Mouse (Mus musculus): Measurements from ENCODE around the gene Rad52. TPM values are rescaled to one million over a fixed set of nuclear protein-coding genes. Genes with fewer than 3 reads are reported as not detected.

Rad52 gene
- 50.6 and 54.3 TPM in 2 replicates for polyA plus RNA-seq (2012; rRNA removed)

DNA sequence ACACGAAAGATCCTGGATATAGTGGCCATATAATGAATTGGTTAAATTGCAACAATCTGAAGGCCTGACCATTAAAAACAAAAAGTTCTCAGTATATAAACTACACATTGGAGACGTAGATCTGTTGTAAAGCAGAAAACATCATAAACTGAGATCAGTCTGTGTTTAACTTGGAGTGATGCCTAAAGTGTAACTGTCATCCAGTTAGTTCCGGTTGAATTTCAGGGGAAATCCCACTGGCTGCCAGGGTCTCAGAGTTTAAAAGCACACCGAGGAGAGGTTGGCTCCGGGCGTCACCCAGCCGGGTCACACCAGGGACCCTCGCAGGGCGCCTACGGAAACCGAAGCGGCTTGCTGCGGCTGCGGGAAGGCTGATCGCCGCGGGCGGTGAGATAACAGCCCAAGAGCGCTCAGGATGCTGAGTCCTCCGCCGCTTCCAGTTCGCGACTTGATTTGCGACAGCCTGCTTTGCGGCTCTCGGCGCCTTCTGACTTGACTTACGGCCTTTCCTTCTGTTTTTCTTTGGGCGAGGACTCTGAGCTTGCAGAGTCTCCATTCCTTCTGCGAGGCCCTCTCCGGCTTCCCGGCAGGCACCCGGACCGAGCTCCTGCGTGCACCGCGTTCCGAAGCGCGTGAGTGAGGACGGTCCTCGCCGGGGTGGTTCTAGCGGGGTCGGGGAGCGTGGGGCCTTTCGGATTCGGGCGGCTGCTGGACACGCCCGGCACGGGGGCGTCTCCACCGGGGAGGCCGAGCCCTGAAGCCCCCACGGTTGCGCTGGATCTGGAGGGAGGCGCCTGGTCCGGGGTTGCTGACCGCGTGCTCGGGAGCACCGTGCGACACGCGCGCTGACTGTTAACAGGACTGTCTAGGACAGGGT lies at the start of gene Rad52:
Gene Rad52 (plus strand): TSS at position 495 of the 877 bp plus-strand sequence.
- DNase-seq (ENCODE audit: extremely low spot score in 1 of 2, low spot score in 1 of 2): peak; percentile 71 to 94

DNA sequence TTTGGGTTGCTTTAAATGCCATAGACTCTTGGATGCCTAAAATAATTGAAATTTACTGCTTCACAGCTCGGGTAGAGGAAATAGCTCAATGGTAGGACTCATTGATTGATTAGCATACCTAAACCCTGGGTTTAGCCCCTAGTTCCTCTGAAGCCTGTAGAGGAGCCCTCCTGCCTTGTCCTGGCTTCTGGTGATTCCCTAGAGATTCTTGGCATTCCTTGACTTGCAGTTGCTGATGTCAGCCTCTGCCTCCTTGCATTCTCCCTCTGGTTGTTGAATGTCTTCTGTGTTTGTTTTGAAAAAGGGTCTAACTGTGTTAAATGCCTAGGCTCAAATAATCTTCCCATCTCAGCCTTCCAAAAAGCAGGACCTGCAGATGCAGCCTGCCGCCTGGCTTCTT lies 48.3 kb upstream of the Rad52 start:
- no peak for DNase-seq (ENCODE audit: extremely low spot score in 1 of 2, low spot score in 1 of 2)

DNA sequence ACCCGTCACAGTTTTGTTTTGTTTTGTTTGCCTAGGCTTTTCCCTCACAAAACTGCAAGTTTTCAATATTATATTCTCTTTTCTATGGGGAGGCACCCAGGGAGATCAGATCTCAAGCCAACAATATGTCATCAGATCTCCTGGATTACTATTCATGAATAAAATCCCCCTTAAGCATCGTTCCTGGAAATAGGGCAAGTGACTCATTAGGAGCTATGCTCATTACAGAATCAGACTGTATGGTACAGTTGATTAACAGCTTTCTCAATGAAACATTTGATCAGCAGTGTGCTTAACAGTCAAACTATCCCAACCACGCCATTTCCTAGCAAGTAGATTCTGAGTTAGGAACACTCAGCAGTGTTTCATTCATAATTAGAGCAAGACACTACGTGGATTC lies 47.0 kb upstream of the Rad52 start:
- DNase-seq (ENCODE audit: extremely low spot score in 1 of 2, low spot score in 1 of 2): no peak

DNA sequence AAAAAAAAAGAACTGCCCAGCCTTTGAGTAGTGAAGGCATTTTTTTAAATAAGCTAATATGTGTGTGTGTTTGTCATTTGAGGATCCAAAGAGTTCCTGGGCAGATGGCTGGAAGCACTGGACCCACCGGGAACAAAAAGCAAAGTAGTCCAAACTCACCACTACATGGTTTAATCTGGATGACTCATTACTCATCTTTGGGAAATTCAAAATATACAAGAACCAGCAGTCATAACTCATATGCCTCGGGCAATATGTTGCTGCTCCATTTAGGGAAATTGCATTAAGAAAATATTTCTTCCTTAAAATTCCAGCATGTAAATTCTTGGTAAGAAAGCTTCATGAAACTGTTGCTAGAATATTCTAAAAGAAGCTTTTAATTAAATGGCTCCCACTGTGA lies 42.3 kb upstream of the Rad52 start:
- DNase-seq (ENCODE audit: extremely low spot score in 1 of 2, low spot score in 1 of 2): no peak

DNA sequence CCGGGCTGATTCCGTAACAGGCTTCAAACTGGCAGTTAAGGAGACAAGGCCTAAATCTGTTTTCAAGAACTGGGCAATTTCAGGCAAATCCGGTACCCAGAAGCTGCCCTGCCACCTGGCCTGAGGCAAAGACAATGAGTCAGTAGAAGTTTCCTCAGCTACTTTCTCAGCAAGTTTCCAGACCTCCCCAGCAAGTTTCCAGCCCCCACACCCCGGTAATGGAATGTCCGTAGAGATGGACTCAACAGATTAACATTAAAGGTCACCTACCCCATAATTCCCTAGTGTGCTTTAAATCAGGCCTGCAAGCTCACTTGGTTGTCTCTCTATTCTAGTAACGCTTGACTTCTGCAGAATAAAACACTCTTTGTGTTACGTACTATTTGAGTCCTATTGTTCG lies 41.0 kb upstream of the Rad52 start:
- DNase-seq (ENCODE audit: extremely low spot score in 1 of 2, low spot score in 1 of 2): no peak

DNA sequence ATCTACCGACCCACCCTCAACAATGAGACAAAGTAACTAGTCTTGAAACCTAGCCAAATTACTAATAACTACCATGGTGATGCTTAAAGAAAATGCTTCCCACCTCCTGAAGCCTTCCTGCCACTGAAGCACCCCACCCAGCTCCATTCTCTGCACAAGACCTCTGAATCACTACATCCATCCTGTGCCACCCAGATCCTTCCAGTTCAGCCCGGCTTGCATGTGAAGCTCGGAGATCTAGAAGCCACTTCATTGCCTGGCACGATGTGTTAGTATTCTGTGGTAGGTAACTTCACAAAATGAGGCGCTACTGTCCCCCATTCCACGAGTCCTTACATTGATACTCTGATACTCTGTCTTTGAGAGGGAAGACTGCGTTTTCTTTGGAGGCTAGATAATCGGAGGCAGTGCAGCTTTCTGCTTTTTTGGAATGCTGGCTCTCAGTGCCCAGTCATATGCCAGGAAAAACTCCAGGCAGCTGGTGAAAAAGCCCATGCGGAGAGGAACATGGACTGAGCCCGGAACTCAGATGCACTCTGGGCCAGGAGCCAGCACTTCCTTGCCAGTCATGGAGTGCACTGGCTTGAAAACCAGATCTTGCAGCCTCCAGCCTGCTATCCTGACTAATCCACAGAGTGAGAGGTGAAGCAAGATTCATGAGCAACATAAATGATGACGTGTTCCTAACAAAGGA lies 38.0 kb upstream of the Rad52 start:
- peak; percentile 54 to 85 for DNase-seq (ENCODE audit: extremely low spot score in 1 of 2, low spot score in 1 of 2)

DNA sequence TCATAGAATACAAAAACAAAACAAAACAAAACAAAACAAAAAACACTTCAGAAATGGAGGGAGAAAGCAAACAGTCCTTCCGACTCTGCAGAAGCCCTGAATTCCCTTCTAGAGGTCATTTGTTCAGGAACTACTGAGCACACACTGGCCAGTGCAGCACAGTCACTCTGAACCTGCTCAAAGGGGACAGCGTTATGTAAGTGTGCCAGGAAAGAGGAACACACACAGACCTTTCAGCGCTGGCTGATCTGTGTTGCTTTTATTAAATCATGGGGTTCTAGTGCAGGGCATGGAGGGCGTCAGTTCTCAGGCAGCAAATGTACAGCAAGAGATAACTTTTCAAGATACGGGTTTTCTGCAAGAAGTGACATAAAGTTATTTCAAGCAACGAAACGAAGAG lies 19.3 kb upstream of the Rad52 start:
- no peak for DNase-seq (ENCODE audit: extremely low spot score in 1 of 2, low spot score in 1 of 2)

DNA sequence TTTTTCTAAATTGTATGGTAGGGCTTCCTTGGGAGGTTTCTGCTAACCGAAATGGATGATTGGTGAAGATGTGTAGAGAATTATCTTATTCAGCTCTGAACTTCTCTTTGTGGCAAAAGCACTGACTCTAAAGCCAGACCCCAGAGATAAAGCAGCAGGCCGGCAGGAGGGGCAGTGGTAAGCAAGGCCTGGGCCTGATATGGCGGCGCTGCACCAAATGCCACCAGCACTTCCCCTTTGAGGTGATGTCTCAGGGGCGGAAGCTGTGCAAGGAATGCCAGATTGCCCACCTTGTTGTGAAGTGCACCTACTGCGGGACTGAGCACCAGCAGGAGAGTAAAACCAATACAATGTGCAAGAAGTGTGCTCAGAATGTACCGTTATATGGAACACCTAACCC lies 9.8 kb upstream of the Rad52 start:
- no peak for DNase-seq (ENCODE audit: extremely low spot score in 1 of 2, low spot score in 1 of 2)

DNA sequence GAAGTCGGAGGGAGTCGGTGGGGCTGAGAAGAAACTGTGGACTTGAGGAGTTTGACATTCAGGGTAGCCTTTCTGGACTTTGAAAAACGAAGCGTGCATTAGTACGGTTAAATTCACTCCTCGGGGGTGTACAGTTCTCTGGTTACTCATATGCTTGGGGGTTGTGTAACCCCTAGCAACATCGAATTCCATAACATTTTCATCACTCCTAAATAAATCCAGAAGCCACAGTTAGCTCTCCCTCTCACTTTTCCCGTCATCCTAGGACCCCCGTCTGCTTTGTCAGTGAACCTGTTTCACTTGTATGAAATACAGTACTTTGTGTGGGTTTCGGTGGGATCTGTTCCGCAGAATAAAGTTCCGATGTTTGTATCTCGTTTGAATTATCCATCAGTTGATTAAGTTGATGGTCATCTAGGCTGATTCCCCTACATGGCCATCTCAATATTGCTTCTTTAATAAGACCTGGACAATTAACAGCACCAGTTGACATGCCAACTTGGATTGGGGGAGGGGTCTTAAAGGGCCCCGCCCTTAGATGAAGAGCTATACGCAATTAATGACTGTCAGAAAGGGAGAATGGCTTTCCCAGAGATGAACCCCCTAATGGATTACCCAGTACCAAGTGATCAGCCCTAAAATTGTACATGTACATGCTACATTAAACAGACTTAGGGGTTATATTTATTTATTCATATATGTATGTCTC lies 737 bp downstream of the Rad52 start:
- DNase-seq (ENCODE audit: extremely low spot score in 1 of 2, low spot score in 1 of 2): peak in 1 of 2 experiments; percentile 30

DNA sequence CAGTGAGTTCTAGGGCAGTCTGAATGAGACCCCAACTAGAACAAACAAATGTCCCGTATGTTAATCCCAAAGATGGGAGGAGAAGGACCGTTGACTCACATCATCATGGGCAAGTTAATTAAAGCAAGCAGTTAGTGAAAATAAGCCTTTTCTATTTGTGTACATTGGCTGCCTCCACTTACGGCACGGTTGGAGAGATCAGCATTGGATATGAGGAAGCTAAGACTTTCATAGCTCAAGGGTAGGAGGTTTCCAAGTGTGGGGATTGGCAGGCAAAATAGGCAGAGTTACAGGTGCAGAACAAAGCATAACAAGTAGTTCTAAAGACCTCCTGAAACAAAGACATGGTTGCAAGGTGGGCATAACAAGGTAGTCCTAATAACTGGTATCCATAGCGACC lies 3.0 kb downstream of the Rad52 start:
- no peak for DNase-seq (ENCODE audit: extremely low spot score in 1 of 2, low spot score in 1 of 2)

GRCm38 (mm10) chr6:119912046-119912445 lies 9.5 kb downstream of the Rad52 start:
- DNase-seq (ENCODE audit: extremely low spot score in 1 of 2, low spot score in 1 of 2): no peak

DNA sequence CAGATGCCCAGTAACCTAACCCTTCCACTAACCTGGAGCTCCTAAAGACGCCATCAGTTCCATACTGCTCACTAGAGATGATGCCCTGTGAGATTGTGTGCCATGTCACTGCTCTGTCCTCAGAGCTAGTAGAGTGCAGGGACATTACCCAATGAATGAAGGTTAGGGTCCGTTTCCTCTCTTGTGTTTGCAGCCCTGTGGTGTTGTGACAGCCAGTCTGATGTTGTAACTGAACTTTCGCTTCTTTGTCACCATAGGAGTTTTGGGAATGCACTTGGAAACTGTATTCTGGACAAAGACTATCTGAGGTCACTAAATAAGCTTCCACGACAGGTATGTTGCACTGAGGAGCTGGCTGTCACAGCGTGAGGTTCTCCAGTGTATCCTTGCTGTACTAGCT lies 13.2 kb downstream of the Rad52 start:
- DNase-seq (ENCODE audit: extremely low spot score in 1 of 2, low spot score in 1 of 2): no peak

- peak in 1 of 2 experiments; percentile 34 for DNase-seq (ENCODE audit: extremely low spot score in 1 of 2, low spot score in 1 of 2)
These were observed 16.2 kb downstream of the Rad52 start for GRCm38 (mm10) chr6:119918561-119919181.

DNA sequence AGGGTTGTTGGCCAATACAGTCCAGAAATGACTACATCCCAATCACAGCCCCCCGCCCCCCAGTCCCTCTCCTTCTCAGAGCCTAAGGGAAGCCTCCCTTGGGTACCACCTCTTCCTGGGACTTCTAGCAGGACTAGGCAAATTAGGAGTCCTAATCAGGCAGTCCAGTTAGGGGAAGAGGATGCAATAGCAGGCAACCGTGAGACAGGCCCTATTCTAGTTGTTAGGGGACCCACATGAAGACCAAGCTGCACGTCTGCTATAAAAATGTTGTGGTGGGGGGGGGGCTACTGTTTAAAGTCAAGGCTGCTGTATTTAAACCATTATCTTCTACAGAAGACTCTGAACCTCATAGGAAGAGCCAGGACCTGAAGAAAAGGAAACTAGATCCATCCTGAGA lies 19.6 kb downstream of the Rad52 start:
- no peak for DNase-seq (ENCODE audit: extremely low spot score in 1 of 2, low spot score in 1 of 2)

- DNase-seq (ENCODE audit: extremely low spot score in 1 of 2, low spot score in 1 of 2): no peak
These were observed 20.0 kb downstream of the Rad52 start for GRCm38 (mm10) chr6:119922544-119922943.

DNA sequence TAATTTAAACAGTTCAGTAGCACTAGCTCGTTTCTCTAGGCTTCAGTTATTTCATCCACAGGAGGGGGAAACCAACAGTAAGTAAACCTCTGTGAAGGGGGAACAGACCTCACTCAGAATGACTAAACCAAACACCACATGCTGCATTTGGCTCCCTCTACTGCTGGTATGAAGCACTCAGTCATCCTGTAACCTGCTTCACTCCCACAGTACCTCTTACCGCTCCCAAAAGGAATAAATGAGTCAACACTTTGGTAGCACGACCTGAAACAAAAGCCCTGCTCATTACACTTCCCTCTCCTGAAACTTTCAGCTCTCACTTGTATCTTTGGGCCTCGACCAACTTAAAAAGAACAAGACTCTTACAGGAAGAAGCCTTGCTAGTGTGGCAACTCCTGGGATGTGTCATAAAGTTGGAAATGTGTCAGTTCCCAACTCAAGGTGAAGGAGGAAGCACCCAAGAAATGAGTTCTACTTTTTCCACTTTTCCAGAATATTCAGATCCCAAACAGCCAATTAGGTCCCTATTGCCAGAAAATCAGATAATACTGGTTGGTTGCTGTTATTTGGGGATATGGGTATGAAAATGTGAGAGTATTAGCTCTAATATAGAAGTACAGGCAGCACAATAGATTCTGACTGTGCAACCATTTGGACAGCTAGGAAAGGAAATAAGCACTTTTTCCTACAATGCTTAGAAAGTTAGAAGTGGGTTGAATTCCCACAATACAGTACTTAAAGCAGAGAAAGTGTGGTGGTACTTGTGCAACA lies 21.9 kb downstream of the Rad52 start:
- DNase-seq (ENCODE audit: extremely low spot score in 1 of 2, low spot score in 1 of 2): peak in 1 of 2 experiments; percentile 67

All from frontal cortex, adult 2 months (tissue).